Mouse (Mus musculus): Measurements from ENCODE around the gene Cul3.
"Not testable (repeated sequence)": the region's sequence is repeated elsewhere in the genome, so short reads cannot be mapped to it uniquely, and the experiment has no call there.

Gene Cul3

DNA sequence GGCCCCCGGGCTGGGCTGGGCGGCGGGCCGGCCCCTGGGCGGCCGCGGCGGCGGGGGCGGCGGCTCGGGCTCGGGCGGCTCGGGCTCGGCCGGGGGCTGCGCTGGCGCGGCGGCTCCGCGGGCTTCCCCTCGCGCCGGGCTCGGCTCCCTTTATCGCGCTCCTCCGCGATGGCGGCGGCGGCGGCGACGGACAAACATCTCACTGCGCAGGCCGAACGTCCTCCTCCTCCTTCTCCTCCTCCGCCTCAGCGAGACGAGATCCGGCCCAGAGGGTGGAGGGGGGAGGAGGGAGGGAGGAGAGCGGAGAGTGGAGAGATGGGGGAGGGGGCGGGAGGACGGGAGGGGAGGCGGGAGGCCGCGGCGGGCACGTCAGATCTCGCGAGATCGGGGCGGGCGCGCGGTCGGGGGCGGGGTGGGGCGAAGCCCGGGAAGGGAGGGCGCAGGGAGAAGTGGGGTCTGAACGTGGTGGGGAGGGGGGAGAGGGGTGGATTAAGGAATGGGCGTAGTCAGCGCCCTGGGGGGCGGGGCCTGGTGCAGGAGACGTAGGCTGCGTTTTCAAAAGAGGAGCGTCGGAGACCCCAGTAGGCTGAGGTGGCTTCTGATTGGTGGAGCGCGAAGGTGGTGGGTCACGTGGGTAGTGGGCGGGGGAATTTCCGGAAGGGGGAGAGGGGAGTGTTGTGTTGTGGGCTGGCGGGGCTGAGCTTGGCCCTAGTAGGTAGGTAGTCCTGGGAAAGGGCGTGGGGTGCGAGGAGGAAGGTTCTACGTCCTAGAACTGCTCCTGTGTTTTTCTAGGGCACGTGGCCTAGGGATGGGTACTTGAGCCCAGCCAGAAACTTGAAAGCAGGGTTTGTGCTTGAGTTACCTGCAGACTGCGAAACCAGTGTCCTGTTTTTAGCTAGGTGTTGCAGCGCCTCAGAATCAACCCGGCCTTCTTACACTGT is at the start of gene Cul3:
Cul3 (minus strand) TSS at position 45 of the 941 bp plus-strand sequence.
- peak; percentile 91 to 94 for DNase-seq (ENCODE audit: low spot score in 2 of 2)

DNA sequence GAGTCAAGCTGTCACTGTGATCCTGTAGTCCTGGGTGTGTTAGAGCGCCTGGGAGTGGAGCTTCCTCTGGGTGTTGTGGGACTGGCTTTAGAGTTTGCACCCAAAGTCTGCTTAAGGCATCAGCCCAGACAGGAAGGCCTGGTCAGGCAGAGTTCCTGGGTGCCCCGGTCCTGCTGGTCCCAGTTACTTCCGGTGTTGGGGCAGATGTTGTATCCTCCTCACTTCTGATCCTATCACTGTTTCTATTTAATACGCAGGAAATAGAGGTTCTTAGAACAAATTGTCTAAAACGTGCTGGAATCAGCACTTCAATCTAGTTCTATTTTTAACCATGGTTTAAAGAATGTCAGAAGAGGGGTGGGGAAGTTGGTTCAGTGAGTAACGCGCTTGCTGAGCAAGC is 49.2 kb upstream of the Cul3 start:
- DNase-seq (ENCODE audit: low spot score in 2 of 2): no peak

DNA sequence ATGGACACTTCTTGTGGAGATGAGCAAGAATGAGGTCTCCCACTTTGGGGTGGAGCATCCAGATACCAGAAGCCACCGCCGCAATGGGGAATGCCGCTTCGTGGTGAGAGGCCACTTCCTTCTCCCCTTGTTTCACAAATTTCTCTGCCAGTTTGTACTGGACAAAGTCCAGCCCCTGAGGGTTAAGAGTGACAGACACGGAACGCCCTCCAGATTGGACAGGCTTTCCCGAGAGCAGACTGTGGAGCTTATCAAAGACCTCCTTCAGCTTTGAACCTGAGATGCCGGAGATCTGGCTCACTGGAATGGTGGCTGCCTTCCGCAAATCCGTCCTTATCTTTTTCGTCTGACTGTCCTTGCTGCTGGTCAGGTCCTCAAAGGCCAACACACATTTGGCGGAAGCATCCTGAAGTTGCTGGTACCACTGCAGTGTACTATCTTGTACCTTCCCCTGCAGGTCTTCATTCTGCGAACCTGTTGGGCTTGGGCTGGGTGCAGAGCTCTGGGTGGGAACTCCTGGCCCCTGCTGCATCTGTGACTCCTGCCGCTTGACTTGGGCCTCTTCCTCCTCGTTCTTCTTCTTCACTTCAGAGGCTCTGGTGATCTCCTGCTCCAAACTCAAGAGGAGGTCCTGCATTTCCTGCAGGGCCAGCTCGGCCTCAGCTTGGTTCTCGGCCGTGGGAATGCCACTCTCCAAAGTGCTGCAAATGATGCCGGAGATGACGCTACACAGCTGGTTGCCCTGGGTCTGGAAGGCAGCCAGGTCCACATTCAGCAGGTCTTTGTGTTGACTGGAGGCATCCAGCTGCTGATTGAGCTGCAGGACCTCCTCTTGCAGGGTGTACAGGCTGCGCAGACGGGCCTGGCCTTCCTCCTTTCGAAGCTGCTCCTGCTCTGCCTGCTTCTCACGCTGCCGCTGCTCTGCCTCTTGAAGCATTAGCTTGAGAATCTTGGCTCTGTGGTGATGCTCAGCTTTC is 43.6 kb upstream of the Cul3 start:
- DNase-seq (ENCODE audit: low spot score in 2 of 2): no peak

DNA sequence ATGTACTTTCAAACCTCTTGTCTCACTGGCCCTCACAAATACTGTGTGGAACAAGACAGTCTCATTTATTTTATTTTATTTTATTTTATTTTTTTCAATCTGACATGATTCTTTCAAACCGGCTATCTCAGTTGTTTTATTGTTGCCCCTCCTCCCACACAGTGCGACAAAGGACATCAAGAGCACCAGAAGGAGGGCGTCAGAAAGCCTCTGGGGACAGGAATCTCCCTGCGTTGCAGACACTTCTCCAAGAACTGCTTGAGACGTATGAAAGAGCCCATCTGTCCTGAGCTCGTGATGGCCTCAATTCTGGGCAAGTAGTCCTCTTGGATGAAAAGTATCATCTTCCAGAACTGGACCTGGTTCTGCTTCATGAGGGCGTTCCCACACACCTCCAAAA is 42.6 kb upstream of the Cul3 start:
- DNase-seq (ENCODE audit: low spot score in 2 of 2): no peak

DNA sequence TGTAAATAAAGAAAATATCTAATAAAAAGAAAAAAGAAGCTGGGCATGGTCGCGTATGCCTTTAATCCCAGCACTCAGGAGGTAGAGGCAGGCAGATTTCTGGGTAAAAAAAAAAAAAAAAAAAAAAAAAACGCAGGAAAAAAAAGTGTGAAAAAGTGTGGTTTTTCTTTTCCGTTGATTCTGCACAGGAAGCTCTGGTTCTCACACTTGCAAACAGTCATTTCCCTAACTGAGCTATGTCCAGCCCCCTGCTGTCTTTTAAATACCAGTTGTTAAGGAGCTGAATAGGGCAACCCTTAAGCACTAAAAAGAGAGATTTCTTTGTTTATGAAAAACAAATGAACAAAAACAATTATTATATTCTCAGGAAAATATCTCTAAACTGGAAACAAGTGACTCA is 41.0 kb upstream of the Cul3 start:
- DNase-seq (ENCODE audit: low spot score in 2 of 2): no peak

DNA sequence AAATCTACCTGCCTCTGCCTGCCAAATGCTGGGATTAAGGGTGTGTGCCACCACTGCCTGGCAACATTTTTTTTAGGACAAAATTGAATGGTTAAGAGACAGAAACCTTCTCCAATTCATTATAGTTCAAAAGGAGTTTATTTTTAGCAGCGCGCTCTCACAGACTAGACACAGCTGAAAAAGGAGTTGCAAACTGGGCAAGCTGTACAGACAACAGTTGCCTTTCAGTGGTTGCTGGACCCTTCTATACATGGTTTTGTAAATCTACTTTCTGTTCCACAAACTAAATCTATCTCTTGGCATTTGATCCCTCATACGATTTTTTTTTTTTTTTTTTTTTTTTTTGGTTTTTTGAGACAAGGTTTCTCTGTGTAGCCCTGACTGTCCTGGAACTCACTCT is 31.7 kb upstream of the Cul3 start:
- DNase-seq (ENCODE audit: low spot score in 2 of 2): no peak

DNA sequence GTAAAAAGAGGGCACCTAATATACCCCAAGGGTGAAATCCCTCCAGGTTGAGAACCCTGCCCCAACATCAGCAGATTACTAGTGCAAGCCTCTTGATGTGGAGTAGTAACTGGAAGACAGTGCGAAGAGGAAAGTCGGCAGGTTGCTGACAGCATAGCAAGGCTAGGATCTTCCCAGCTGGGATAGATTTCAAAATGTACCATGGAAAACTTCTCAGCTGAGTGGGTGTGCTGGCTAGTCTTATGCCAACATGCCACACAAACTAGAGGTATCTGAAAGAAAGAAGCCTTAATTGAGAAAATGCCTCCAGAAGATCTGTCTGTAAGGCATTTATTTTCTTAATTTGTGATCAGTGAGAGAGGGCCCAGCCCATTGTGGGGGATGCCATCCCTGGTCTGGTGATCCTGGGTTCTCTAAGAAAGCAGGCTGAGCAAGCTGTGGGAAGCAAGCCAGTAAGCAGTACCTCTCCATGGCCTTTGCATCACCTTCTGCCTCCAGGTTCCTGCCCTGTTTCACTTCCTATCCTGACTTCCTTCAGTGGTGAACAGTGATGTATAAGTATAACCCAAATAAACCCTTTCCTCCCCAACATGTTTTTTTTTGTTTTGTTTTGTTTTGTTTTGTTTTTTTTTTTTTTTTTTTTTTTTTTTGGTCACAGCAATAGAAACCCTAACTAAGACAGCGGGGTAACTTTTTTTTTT is 31.1 kb upstream of the Cul3 start:
- DNase-seq (ENCODE audit: low spot score in 2 of 2): peak in 1 of 2 experiments; percentile 40

DNA sequence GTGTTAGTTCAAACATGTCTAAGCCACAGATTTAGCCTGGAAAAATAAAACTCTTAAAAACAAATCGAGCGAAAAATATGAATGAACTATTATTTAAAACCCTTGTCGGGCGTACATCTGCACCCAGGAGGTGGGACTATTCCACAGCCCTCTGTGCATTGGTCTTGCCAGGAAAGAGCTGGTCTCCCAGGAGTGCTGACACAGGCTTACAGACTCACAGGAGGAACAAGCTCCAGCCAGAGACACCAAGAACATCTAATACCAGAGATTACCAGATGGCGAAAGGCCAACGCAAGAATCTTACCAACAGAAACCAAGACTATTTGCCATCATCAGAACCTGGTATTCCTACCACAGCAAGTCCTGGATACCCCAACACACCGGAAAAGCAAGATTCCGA is 23.2 kb upstream of the Cul3 start:
- no peak for DNase-seq (ENCODE audit: low spot score in 2 of 2)

DNA sequence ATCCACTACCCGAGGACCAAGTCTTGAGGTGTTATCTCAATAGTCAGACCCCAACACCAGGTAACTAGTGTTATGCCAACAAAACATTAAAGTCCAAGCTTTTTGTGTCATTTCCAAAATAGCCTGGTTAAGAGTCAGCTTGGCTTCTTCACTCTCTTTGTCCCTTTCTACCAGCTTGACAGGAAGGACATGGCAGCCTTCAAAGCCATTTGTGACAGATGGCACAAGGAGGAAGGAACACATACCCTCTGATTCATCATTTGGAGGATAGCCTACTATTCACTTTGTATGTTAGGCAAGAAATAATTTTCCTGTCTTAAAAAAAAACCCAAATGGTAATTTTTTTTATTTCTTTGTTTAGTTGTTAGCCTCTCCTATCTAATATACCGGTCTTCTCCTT is 22.7 kb upstream of the Cul3 start:
- DNase-seq (ENCODE audit: low spot score in 2 of 2): no peak

DNA sequence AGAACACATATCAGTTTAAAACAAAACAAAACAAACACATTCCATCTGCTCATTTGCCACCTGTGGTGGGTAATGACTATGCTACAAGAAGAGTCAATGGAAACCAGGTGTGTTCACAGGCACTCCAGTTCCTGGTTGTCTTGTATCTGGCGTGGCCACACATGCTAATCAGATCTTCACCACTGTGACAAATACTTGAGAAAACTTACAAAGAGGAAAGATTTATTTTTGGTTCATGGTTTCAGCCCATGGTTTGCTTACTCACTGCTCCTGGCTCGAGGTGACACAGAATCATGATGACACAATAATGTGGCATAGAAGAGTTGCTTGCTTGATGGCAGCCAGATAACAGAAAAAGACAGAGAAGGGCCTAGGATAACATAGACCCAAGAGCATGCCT is 22.1 kb upstream of the Cul3 start:
- no peak for DNase-seq (ENCODE audit: low spot score in 2 of 2)

DNA sequence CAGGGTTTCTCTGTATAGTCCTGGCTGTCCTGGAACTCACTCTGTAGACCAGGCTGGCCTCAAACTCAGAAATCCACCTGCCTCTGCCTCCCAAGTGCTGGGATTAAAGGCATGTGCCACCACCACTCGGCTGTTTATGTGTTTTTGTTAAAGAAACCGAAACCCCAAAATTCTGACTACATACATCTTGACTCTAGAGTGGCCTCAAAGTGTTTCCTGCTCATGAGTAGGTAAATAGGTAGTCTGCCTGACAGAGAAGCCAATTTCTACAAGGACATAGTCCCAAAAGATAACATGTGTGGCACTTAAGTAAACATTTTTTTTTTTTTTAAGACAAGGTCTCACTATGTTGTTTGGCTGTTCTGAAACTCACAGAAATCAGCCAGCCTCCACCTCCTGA is 21.5 kb upstream of the Cul3 start:
- DNase-seq (ENCODE audit: low spot score in 2 of 2): not testable (repeated sequence)

DNA sequence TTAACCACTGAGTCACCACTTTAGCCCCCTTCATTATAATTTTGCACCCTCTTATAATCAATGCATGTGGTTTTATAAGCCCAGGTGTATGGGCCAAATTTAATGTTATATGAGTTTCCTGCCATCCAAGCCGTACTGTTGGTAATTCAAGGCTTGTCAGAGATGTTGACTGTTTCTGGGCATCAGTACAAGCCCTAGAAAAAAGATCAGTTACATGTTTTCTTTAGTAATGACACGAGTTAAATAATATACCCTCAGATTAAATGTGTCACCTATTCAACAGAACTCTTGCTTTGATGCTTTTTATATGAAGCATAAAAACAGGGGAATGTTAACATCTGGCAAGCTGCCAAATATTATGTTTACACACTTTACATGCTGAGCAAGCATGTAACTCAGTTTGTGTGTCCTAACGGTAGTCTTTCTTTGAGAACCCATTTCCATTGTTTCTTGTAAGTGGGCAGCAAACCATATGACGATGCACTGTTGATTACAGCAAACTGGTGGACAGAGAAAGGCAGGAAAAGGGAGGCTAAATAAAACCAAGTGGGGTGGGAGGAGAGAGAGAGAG is 19.8 kb upstream of the Cul3 start:
- DNase-seq (ENCODE audit: low spot score in 2 of 2): no peak

DNA sequence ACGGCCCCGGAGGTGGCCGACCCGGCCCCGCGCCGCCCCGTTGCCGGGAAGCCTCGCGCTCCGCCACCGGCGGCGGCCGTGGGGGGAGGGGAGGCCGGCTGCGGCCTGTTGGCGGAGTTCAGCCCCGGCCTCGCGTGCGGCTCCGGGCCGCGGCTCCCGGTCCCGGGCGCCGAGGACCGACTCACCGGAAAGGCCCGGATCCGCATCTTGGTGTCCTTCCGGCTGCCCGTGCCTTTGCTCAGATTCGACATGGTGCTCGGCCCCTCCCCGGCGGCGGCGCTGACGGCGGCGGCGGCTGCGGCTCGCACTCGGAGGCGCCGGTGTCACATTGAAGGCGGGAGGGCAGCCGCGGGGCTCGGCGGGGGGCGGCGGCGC is 232 bp downstream of the Cul3 start:
- peak in 1 of 2 experiments; percentile 55 for DNase-seq (ENCODE audit: low spot score in 2 of 2)

DNA sequence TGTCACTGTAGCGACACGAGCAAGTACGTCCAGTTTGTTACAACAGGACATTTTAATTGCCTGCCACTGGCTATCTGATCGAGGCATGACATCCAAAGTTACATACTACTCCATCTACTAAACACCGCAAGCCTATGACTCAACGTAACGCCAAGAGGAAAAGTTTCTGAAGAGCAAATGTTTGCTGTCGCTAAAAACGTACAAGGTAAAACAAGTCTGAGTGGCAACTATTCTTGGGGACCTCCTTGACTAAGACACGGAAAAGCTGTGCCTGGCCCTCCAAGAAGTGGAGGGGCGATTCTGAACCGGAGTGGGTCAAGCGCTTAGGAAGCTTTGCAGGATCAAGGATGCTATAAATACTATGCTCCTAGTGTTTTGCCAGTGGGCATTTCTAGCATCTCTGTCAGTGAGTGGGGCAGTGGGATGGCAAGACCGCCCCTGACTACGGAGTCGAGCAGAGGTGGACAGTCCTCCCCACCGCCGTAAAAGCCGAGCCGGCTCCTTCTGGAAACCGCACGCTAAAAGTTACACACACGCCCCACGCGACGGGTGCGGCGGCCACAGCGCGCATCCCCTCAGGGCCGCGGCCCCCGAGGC is 757 bp downstream of the Cul3 start:
- DNase-seq (ENCODE audit: low spot score in 2 of 2): peak; percentile 19 to 25

DNA sequence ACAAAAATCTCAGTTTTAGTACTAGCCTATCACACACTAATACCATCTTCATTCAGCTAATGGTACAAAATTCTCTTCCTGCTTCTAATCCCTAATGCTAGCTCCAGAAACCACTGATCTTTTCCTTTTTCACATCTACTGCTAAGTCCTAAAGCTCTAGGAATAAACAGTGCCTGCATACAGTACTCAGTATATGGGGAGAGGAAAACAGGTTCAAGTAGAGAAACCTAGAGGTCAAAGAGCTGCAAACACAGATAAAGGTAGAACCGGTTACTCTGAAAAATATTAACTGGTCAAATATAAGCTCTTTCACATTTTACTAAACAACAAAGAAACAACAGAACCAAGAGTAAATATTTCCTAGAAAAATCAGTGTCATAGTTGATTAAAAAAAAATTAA is 1.9 kb downstream of the Cul3 start:
- no peak for DNase-seq (ENCODE audit: low spot score in 2 of 2)

DNA sequence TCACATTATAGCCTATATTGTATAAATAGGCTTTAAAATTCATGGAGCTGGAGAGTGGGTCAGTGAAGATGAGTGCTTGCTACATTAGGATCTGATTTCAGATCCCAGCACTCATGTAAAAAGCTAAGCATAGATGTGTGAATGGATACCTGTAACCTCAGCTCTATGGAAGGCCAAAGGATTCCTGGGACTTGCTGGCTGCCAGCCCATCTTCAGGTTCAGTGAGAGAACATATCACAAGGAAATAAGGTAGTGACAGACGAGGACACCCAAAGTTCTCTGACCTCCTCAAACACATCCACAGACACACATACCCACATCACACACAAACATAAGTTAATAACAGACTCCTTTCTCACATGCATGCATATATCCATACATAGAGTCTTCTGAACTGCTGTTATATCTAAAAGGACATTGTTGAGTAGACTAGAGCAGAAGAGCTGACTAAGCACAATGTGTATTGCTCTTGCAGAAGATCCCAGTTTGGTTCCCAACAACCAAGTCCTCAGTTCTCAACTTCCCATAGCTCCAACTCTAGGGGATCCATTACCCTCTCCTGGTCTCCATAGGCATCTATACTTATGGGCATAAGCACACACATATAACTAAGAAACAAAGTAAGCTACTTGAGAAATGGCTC is 4.4 kb downstream of the Cul3 start:
- DNase-seq (ENCODE audit: low spot score in 2 of 2): no peak

DNA sequence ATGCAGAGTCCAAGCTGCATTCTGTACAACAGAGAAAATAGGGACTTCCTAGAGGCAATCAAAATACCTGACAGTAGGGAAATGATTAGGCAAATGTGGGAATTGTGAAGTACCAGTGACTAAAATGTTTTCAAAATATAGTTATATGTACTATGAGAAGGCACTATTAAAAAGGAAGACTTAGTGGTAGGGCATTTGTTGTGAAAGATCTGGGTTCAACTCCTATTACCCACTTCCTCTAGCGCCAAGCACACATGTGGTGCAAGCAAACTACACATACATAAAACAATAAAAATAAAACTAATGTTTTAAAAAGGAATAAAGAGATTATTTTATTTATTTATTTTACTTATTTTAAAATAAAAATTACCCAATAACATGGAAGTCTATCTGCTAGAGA is 5.2 kb downstream of the Cul3 start:
- DNase-seq (ENCODE audit: low spot score in 2 of 2): no peak

DNA sequence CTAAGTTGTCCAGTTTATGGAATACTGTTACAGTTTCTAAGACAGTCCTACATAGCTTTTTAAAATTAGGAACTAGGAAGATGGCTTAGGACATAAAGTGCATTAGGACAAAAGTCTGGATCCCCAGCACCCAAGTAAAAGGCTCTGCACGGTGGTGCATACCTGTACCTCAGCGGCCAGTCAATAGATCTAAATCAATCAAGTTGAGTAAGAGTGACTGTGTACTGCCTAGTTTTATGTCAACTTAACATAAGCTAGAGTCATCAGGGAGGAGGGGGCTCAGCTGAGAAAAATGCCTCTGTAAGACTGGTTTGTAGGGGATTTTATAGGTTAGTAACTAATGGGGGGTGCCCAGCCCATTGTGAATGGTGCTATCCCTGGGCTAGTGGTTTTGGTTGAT is 9.3 kb downstream of the Cul3 start:
- DNase-seq (ENCODE audit: low spot score in 2 of 2): no peak

DNA sequence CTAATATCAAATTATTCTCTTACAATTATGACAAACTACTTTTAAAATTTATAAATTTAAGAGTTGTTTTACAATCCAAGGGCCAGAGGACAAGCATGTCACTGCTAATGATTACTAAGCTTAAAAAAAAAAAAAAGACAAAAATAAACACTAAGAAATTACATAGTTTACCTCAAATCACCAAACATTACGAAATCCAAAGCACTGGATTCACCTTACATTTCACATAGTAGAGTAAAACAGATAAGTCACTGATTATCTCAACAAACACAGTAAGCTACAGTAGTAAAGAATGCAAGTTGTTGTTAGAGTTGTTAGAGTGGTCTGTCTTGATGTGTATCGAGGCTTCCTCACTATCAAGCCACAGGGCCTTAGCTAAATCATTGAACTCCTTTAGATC is 14.5 kb downstream of the Cul3 start:
- no peak for DNase-seq (ENCODE audit: low spot score in 2 of 2)

DNA sequence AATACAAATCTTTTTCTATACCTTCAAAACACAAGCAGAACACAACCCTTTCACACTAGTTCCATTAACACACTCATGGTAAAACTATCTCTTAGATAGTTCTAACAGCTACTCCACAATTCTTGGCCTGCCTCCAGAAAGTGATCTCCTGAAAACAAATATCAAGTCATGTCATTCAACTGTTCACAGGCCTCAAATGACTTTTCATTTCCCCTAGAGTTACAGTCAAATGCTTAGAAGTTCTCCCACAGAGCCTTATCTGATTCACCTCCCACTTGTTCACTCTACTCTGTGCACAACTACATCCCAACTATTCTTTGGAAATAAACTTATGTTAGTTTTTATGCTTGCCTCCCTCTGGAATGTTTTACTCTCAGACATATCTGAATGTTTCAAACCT is 15.9 kb downstream of the Cul3 start:
- DNase-seq (ENCODE audit: low spot score in 2 of 2): no peak

DNA sequence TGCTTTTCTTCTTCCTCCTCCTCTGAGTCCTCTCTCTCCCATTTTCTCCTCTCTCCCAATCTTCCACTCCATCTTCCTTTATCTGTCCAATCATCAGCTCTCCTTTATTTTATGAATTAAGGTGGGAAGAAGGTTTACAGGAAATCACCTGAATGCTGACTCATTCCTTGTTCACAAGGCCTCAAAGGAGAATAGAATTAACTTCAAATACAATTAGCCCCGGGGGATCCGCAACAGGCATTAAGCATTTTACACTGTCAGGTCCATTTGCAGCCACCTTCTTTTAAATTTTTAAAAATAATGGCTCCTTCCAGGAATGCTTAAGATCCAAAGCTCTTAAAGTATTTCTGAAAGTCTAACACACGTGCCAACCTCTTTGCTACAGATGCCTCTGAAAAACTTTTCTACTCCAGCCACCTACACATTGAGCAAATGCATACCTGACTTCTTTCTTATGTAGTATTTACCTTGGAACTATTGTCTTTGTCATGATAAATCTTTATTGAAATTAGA is 24.7 kb downstream of the Cul3 start:
- DNase-seq (ENCODE audit: low spot score in 2 of 2): no peak

Measured in frontal cortex, postnatal 36 days (tissue).